Mouse (Mus musculus): Measurements from ENCODE around the gene Noct.

- TF ChIP-seq JUND (conservative IDR thresholded peaks at IDR 0.05; ENCODE audit: low read depth, low read length), result no peak
- no peak for TF ChIP-seq TCF12 (IDR thresholded peaks at IDR 0.05; ENCODE audit: low read depth, low read length)
- TF ChIP-seq ZC3H11A (IDR thresholded peaks at IDR 0.05; ENCODE audit: low read depth, low read length), result no peak
- no peak for TF ChIP-seq POLR2A (IDR thresholded peaks at IDR 0.05; ENCODE audit: low read depth, low read length)
- TF ChIP-seq MAFK (IDR thresholded peaks at IDR 0.05; ENCODE audit: insufficient replicate concordance, low read length), result no peak
- TF ChIP-seq KAT2A (IDR thresholded peaks at IDR 0.05; ENCODE audit: insufficient replicate concordance, low read length), result no peak
Measured at GRCm38 (mm10) chr3:51256450-51256849, 32.2 kb downstream of the Noct start.

Data from CH12.LX (cell line).